In the genomic region with DNA sequence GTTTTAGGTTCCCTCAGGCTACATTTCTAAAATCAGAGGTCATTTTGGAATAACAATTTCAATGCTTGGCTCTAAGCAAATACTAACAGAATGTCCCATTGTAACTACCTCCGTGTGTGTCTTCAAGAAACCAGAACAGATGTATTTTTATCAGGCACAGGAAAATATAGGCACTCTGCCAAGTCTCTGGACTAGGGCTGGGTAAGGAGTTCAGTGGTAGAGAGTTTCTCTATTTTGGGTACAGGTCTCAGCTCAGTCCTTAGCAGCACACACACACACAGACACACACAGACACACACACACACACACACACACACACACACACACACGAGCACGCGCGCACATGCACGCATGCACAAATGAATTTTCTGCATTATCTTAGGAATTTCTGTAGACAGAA, we compare ENCODE assay signal across 12 mouse cellular contexts. TPM values are rescaled to one million over a fixed set of nuclear protein-coding genes. Genes with fewer than 3 reads are reported as not detected.
DNase-seq lines count a peak whose midpoint lies in the region; ATAC-seq lines count a peak whose summit lies in the region.
"Had no signal": no experiment of that assay in that cellular context is flagged by ENCODE, and none has a peak within 500 bp of the region (broad histone marks: within the 10 kb centered on the region; RNA-seq: fewer than 3 reads in every experiment).

No protein-coding gene starts in this region.

- intact Hi-C loops in heart, postnatal 25 days (cut with DNase I), result loop anchor here (5.0 kb wide), 1 partner anchor 51 kb away; a partner anchor contains a TSS

- peaks cover 11% of the 10 kb centered on the region for H3K4me1 ChIP-seq in heart, embryonic 12.5 days (replicated peaks)
- peaks cover 7% of the 10 kb centered on the region; the same call in 1 of the 2 replicates for H3K4me1 ChIP-seq in limb, embryonic 15.5 days
- H3K4me1 ChIP-seq: hindbrain, embryonic 13.5 days had no signal

- H3K9me3 ChIP-seq in heart, embryonic 12.5 days (replicated peaks), result no peaks in the 10 kb centered on the region
- H3K9me3 ChIP-seq in limb, embryonic 15.5 days, result no peaks in the 10 kb centered on the region
- H3K9me3 ChIP-seq: hindbrain, embryonic 13.5 days had no signal

- no peaks in the 10 kb centered on the region for H3K27me3 ChIP-seq in heart, embryonic 12.5 days (replicated peaks)
- H3K27me3 ChIP-seq in limb, embryonic 15.5 days, result no peaks in the 10 kb centered on the region
- H3K27me3 ChIP-seq: hindbrain, embryonic 13.5 days had no signal

- no peak for DNase-seq in heart, postnatal 25 days (ENCODE audit: low spot score)
- DNase-seq in lung, postnatal 36 days, result peak; percentile 37
- DNase-seq in lung, adult 18-20 months, result no peak
- DNase-seq in gonadal fat pad, adult 2 months (ENCODE audit: low read depth), result peak; percentile 34
- no peak for DNase-seq in thymus, postnatal 14 days
- DNase-seq in thymus, postnatal 25 days, result no peak
- DNase-seq: thymus, adult 2 months had no signal

- H3K36me3 ChIP-seq in heart, embryonic 12.5 days, result no peaks in the 10 kb centered on the region
- H3K36me3 ChIP-seq in limb, embryonic 15.5 days, result no peaks in the 10 kb centered on the region
- H3K36me3 ChIP-seq: hindbrain, embryonic 13.5 days had no signal

- H3K9ac ChIP-seq in heart, embryonic 12.5 days, result no peak overlapping the region
- H3K9ac ChIP-seq in limb, embryonic 15.5 days, result no peak overlapping the region
- H3K9ac ChIP-seq: hindbrain, embryonic 13.5 days had no signal

- WGBS in heart, embryonic 12.5 days, result 76% methylated on average over 6 of the region's 6 CpGs
- 62% methylated on average over 6 of the region's 6 CpGs for WGBS in limb, embryonic 15.5 days

- no peak overlapping the region for H3K4me2 ChIP-seq in heart, embryonic 12.5 days
- no peak overlapping the region for H3K4me2 ChIP-seq in limb, embryonic 15.5 days
- H3K4me2 ChIP-seq: hindbrain, embryonic 13.5 days had no signal

- H3K4me3 ChIP-seq in heart, embryonic 12.5 days, result no peak overlapping the region
- H3K4me3 ChIP-seq in limb, embryonic 15.5 days, result no peak overlapping the region
- H3K4me3 ChIP-seq: hindbrain, embryonic 13.5 days had no signal

- ATAC-seq in heart, embryonic 12.5 days (ENCODE audit: insufficient number of reproducible peaks, low FRiP score), result peak; percentile 48; the same call in 1 of the 2 replicates
- ATAC-seq in limb, embryonic 15.5 days (ENCODE audit: insufficient number of reproducible peaks, low FRiP score, low TSS enrichment, low read depth), result no peak
- ATAC-seq: activated CD4-positive, CD25-positive, alpha-beta regulatory T cell, adult 4 months had no signal

- 0 out of 2 replicates have a peak overlapping the region, but pooled peaks have one; percentile 16 for H3K27ac ChIP-seq in heart, embryonic 12.5 days (ENCODE audit: poor library complexity, severe bottlenecking)
- peak overlapping the region; percentile 14; the same call in 1 of the 2 replicates for H3K27ac ChIP-seq in limb, embryonic 15.5 days
- H3K27ac ChIP-seq: hindbrain, embryonic 13.5 days had no signal

RNA-seq across cellular contexts. Expression of a gene that starts 49.1 kb away (rescaled TPM):
- 21.2 and 21.6 TPM in 2 replicates for polyA plus RNA-seq in heart, embryonic 12.5 days (2016; fragmentation: Nextera tagmentation; extraction: Ambion mirVana)
- total RNA-seq in heart, postnatal 25 days (2021), result 10 to 100 TPM in 1 of 2 experiments, 1 to 10 TPM in 1; 9.3 to 10.2 TPM
- polyA plus RNA-seq in gonadal fat pad, adult 2 months (2012; rRNA removed), result 38.3 and 38.9 TPM in 2 replicates
- polyA plus RNA-seq in limb, embryonic 15.5 days (2015; fragmentation: Nextera tagmentation; extraction: Ambion mirVana), result 27.1 and 28.3 TPM in 2 replicates
- total RNA-seq: megakaryocyte-erythroid progenitor cell, adult 5-6 weeks had no signal

Comparison
In these comparisons a context has a peak if more than half of its experiments do, and no peak if none do; other contexts are left out.
1. DNase-seq: peak in lung, postnatal 36 days (single experiment) and gonadal fat pad, adult 2 months (single experiment); none in heart, postnatal 25 days (single experiment), lung, adult 18-20 months (0 of 2), thymus, postnatal 14 days (single experiment) and thymus, postnatal 25 days (single experiment).